Mouse (Mus musculus) liver, postnatal 0 days (tissue): Measurements from ENCODE around the gene Arl13b.

ENCODE experiments used
- CTCF ChIP-seq: sonication (generic); IDR thresholded peaks from 2 replicates; pipeline ENCODE4 v1.5.1; 2016; ENCODE audit warnings: antibody characterized with exemption, low read depth
- EP300 ChIP-seq: IDR thresholded peaks from 2 replicates; pipeline ENCODE4 v1.6.1; 2016; ENCODE audit warnings: antibody characterized with exemption, low read depth, mild to moderate bottlenecking

- TF ChIP-seq CTCF (no peak), EP300 (no peak)
Measured at GRCm38 (mm10) chr16:62853611-62854126, 6.8 kb upstream of the Arl13b start.
